Mouse (Mus musculus): ENCODE measurements around the gene Ptprh.
"Not testable (repeated sequence)": the region's sequence is repeated elsewhere in the genome, so short reads cannot be mapped to it uniquely, and the experiment has no call there.

DNA sequence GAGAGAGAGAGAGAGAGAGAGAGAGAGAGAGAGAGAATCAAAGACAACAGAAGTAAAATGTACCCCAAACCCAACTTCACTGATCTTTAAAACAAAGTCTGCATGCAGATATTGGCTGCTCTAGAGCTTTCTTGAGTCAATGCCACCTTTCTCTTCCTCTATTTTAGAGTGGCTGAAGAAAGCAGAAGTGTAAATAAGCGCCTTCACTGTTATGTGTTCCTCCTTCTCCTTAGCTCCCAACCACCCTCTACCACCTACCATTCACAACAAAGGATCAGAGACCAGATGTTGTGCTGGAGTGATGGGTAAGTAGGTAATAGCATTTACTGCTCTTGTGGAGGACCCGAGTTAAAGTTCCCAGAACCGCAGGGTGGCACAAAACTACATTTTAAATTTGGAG, 22.4 kb downstream of the Ptprh start:
- TF ChIP-seq CTCF (IDR thresholded peaks at IDR 0.05; ENCODE audit: low read depth, low read length); EP300 (IDR thresholded peaks at IDR 0.05; ENCODE audit: insufficient read depth, low read depth, low read length): not testable (repeated sequence)
